15 mouse cellular contexts compared by ENCODE assay signal in genomic region chr2:43949775-43950492, GRCm38 (mm10).
"Had no signal": no experiment of that assay in that cellular context is flagged by ENCODE, and none has a peak within 500 bp of the region (broad histone marks: within the 10 kb centered on the region; RNA-seq: fewer than 3 reads in every experiment).

No protein-coding gene starts in this region.

- DNase-seq: kidney, adult 18-20 months; kidney, postnatal 10 days; kidney, postnatal 4 days; liver; liver, embryonic 13.5 days; liver, postnatal 0 days; lung, postnatal 14 days; thymus, adult 2 months; thymus, postnatal 25 days had no signal

- H3K27ac ChIP-seq: liver, embryonic 13.5 days; lung, embryonic 15.5 days; macrophage; midbrain, embryonic 15.5 days; neural tube, embryonic 12.5 days had no signal

- H3K9ac ChIP-seq: liver, embryonic 13.5 days; liver, postnatal 0 days; lung, embryonic 15.5 days; midbrain, embryonic 15.5 days; neural tube, embryonic 12.5 days had no signal

- H3K9me3 ChIP-seq: liver, embryonic 13.5 days; lung, embryonic 15.5 days; megakaryocyte, embryonic 14.5 days; midbrain, embryonic 15.5 days; neural tube, embryonic 12.5 days had no signal

- H3K36me3 ChIP-seq: liver, embryonic 13.5 days; lung, embryonic 15.5 days; midbrain, embryonic 15.5 days; neural tube, embryonic 12.5 days had no signal

- H3K4me3 ChIP-seq: liver, embryonic 13.5 days; lung, embryonic 15.5 days; megakaryocyte, embryonic 14.5 days; midbrain, embryonic 15.5 days; neural tube, embryonic 12.5 days had no signal

- H3K27me3 ChIP-seq: liver, embryonic 13.5 days; lung, embryonic 15.5 days; megakaryocyte, embryonic 14.5 days; midbrain, embryonic 15.5 days; neural tube, embryonic 12.5 days had no signal

- H3K4me2 ChIP-seq: liver, embryonic 13.5 days; lung, embryonic 15.5 days; midbrain, embryonic 11.5 days; midbrain, embryonic 15.5 days; neural tube, embryonic 12.5 days had no signal

- ATAC-seq: liver, postnatal 0 days; midbrain, embryonic 15.5 days had no signal

- H3K4me1 ChIP-seq: lung, embryonic 15.5 days; megakaryocyte, embryonic 14.5 days; midbrain, embryonic 15.5 days; neural tube, embryonic 12.5 days had no signal
